Mouse (Mus musculus) midbrain, embryonic 14.5 days (tissue): Measurements from ENCODE around the gene Klf12. TPM values are rescaled to one million over a fixed set of nuclear protein-coding genes. Genes with fewer than 3 reads are reported as not detected.

Source experiments
- ATAC-seq: fragments of 200-750 bp; cut with Nextera tagmentation; 2 replicates; pipeline ENCODE4 v1.8.0; 2017; ENCODE audit warnings: moderate number of reproducible peaks, moderate library complexity; ENCODE audit not compliant: low FRiP score, low TSS enrichment
- DNase-seq: peaks from one replicate; pipeline ENCODE4 v3.0.0-alpha.2; 2015
- H3K27ac ChIP-seq: fragments of 300-500 bp; sonication (generic); replicated peaks from 2 replicates; pipeline ENCODE4 v1.5.1; 2014; ENCODE audit warnings: mild to moderate bottlenecking, low read depth, low read length, moderate library complexity
- H3K27me3 ChIP-seq: fragments of 300-500 bp; sonication (generic); 2 replicates; pipeline ENCODE4 v1.6.1; 2014; ENCODE audit warnings: low read length, control low read depth, mixed read lengths; ENCODE audit not compliant: control insufficient read depth, insufficient read depth
- H3K36me3 ChIP-seq: fragments of 300-500 bp; sonication (generic); 2 replicates; pipeline ENCODE4 v1.6.1; 2014; ENCODE audit warnings: low read length, control low read depth; ENCODE audit not compliant: control insufficient read depth, insufficient read depth
- H3K4me1 ChIP-seq: fragments of 300-500 bp; sonication (generic); 2 replicates; pipeline ENCODE4 v1.6.1; 2014; ENCODE audit warnings: mild to moderate bottlenecking, antibody characterized with exemption, low read length, control low read depth; ENCODE audit not compliant: control insufficient read depth, insufficient read depth
- H3K4me2 ChIP-seq: fragments of 300-500 bp; sonication (generic); 2 replicates; pipeline ENCODE4 v1.6.1; 2014; ENCODE audit warnings: mild to moderate bottlenecking, low read length, moderate library complexity
- H3K4me3 ChIP-seq: fragments of 300-500 bp; sonication (generic); replicated peaks from 2 replicates; pipeline ENCODE4 v1.5.1; 2014; ENCODE audit warnings: low read depth, low read length
- H3K9ac ChIP-seq: fragments of 300-500 bp; sonication (generic); replicated peaks from 2 replicates; pipeline ENCODE4 v1.6.1; 2014; ENCODE audit warnings: mild to moderate bottlenecking, low read length, moderate library complexity
- H3K9me3 ChIP-seq: fragments of 300-500 bp; sonication (generic); 2 replicates; pipeline ENCODE4 v1.6.1; 2016; ENCODE audit warnings: low read length, control low read depth, mixed read lengths; ENCODE audit not compliant: control insufficient read depth
- WGBS: fragments of 180-500 bp; shearing (Covaris S2); extraction: QIAGEN DNeasy Blood & Tissue Kit; methylation state at CpG from one replicate; pipeline ENCODE4 v1.1.7; 2014; 5-methylcytosine and 5-hydroxymethylcytosine counted together
- polyA plus RNA-seq: library from polyadenylated mRNA; unstranded; fragments of >200 nt; fragmentation: Nextera tagmentation; extraction: Ambion mirVana; gene quantifications from 2 replicates; pipeline ENCODE4 v1.2.1, GENCODE M21; 2014

Klf12 gene
- polyA plus RNA-seq, 1 experiment from 2014 or later, result 61.4 TPM

GRCm38 (mm10) chr14:100286586-100287241 lies 2.2 kb upstream of the Klf12 start:
- Histone ChIP-seq H3K4me2 (peak overlapping the region; percentile 93), H3K27ac (peak overlapping the region; percentile 98), H3K4me1 (peaks cover 11% of the 10 kb centered on the region), H3K36me3 (no peaks in the 10 kb centered on the region), H3K27me3 (no peaks in the 10 kb centered on the region), H3K9me3 (no peaks in the 10 kb centered on the region), H3K9ac (peak overlapping the region; percentile 86), H3K4me3 (peak overlapping the region; percentile 63)
- peak; percentile 63 for DNase-seq
- WGBS, result 5% methylated on average over 19 of the region's 19 CpGs
- no peak for ATAC-seq

- Histone ChIP-seq H3K27ac (peak overlapping the region; percentile 98), H3K4me3 (peak overlapping the region; percentile 63), H3K9me3 (no peaks in the 10 kb centered on the region), H3K27me3 (no peaks in the 10 kb centered on the region), H3K36me3 (no peaks in the 10 kb centered on the region), H3K9ac (peak overlapping the region; percentile 86), H3K4me1 (peaks cover 13% of the 10 kb centered on the region), H3K4me2 (peak overlapping the region; percentile 93)
- WGBS, result under 1% methylated on average over 60 of the region's 60 CpGs
- ATAC-seq, result peak; percentile 50
- DNase-seq, result peak; percentile 84
Observed at GRCm38 (mm10) chr14:100285656-100286585, 1.4 kb upstream of the Klf12 start.

- Histone ChIP-seq H3K36me3 (no peaks in the 10 kb centered on the region), H3K4me2 (peak overlapping the region; percentile 93), H3K4me3 (peak overlapping the region; percentile 63), H3K4me1 (peaks cover 13% of the 10 kb centered on the region), H3K9ac (peak overlapping the region; percentile 86), H3K27me3 (no peaks in the 10 kb centered on the region), H3K27ac (peak overlapping the region; percentile 98), H3K9me3 (peaks cover under 1% of the 10 kb centered on the region; the same call in 1 of the 2 replicates)
- WGBS, result under 1% methylated on average over 42 of the region's 48 CpGs
- ATAC-seq (peak; percentile 89), DNase-seq (peak; percentile 90)
Observed at GRCm38 (mm10) chr14:100284861-100285655, 579 bp upstream of the Klf12 start.

GRCm38 (mm10) chr14:100283411-100284118 lies 914 bp downstream of the Klf12 start:
- ATAC-seq (no peak), DNase-seq (peak; percentile 72)
- Histone ChIP-seq H3K27me3 (no peaks in the 10 kb centered on the region), H3K4me2 (peak overlapping the region; percentile 93), H3K27ac (peak overlapping the region; percentile 98), H3K4me1 (peaks cover 13% of the 10 kb centered on the region), H3K36me3 (no peaks in the 10 kb centered on the region), H3K9ac (peak overlapping the region; percentile 86), H3K9me3 (peaks cover 7% of the 10 kb centered on the region; the same call in 1 of the 2 replicates), H3K4me3 (peak overlapping the region; percentile 63)
- WGBS, result under 1% methylated on average over 27 of the region's 27 CpGs

- no peak for ATAC-seq
- WGBS, result 2% methylated on average over 7 of the region's 7 CpGs
Observed at GRCm38 (mm10) chr14:100282651-100283050, 1.8 kb downstream of the Klf12 start.

GRCm38 (mm10) chr14:100281734-100282133 lies 2.7 kb downstream of the Klf12 start:
- no peaks in the 10 kb centered on the region for H3K27me3 ChIP-seq
- peak overlapping the region; percentile 14; the same call in 1 of the 2 replicates for H3K4me3 ChIP-seq
- H3K36me3 ChIP-seq, result no peaks in the 10 kb centered on the region
- H3K4me1 ChIP-seq, result peaks cover 5% of the 10 kb centered on the region
- 0 out of 2 replicates have a peak overlapping the region, but pooled peaks have one; percentile 12 for H3K9ac ChIP-seq
- ATAC-seq, result no peak
- H3K9me3 ChIP-seq, result peaks cover 7% of the 10 kb centered on the region; the same call in 1 of the 2 replicates
- WGBS, result 54% methylated on average over 3 of the region's 3 CpGs
- peak overlapping the region; percentile 93 for H3K4me2 ChIP-seq
- DNase-seq, result no peak
- H3K27ac ChIP-seq, result no peak overlapping the region

More at GRCm38 (mm10) chr14:100282651-100283050, 1.8 kb downstream of the Klf12 start:
- Histone ChIP-seq H3K36me3 (no peaks in the 10 kb centered on the region), H3K9me3 (peaks cover 7% of the 10 kb centered on the region; the same call in 1 of the 2 replicates), H3K27me3 (no peaks in the 10 kb centered on the region), H3K4me3 (peak overlapping the region; percentile 63), H3K27ac (peak overlapping the region; percentile 64), H3K4me2 (peak overlapping the region; percentile 93), H3K9ac (peak overlapping the region; percentile 86; the same call in 1 of the 2 replicates), H3K4me1 (peaks cover 12% of the 10 kb centered on the region)
- peak; percentile 65 for DNase-seq

- no peaks in the 10 kb centered on the region for H3K27me3 ChIP-seq
Observed at GRCm38 (mm10) chr14:100274179-100274578, 10.3 kb downstream of the Klf12 start.

More at GRCm38 (mm10) chr14:100274179-100274578, 10.3 kb downstream of the Klf12 start:
- ATAC-seq (no peak), DNase-seq (no peak)
- Histone ChIP-seq H3K4me2 (no peak overlapping the region), H3K27ac (no peak overlapping the region), H3K36me3 (no peaks in the 10 kb centered on the region), H3K4me1 (no peaks in the 10 kb centered on the region), H3K4me3 (no peak overlapping the region), H3K9ac (no peak overlapping the region), H3K9me3 (no peaks in the 10 kb centered on the region)
- 99% methylated on average over 2 of the region's 2 CpGs for WGBS
